Mouse (Mus musculus): ENCODE data around the gene Grpel1.

DNA sequence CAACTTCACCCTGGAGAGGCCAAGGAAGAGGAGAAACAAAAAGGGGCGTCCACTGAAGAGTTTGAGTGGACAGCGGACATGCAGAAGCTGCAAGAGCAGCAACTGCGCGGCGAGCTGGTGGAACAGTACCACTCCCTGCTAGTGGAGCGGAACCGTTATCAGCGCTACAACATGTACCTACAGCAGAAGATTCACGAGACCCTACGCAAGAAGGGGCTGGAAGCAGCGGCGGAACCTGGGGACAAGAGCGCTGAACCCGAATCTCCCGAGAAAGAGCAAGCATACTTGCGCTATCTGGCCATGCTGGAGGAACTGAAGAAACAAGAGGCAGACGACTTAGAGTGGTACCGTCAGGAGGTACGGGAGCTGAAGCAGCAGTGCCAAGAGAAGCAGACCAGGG lies 20.5 kb downstream of the Grpel1 start:
- TF ChIP-seq MAX (IDR thresholded peaks at IDR 0.05) = no peak
- TF ChIP-seq CTCF (IDR thresholded peaks at IDR 0.05; ENCODE audit: control insufficient read depth, insufficient read depth, insufficient read length) = no peak
- no peak for TF ChIP-seq USF1 (IDR thresholded peaks at IDR 0.05; ENCODE audit: low read depth)
- TF ChIP-seq MYOG (IDR thresholded peaks at IDR 0.05; ENCODE audit: control insufficient read depth, extremely low read depth, insufficient read length) = no peak
- TF ChIP-seq MYOD1 (IDR thresholded peaks at IDR 0.05; ENCODE audit: control insufficient read depth, insufficient read length, low read depth) = no peak
- TF ChIP-seq CEBPB (IDR thresholded peaks at IDR 0.05; ENCODE audit: low read depth) = no peak

All from C2C12 (cell line).